Mouse (Mus musculus) MEL-GATA-1-ER (cell line): Measurements from ENCODE around the gene Lpar2.

Experiments used
- DNase-seq: peaks from one replicate; pipeline ENCODE4 v3.0.0-alpha.2; 2012; ENCODE audit warnings: low read depth; ENCODE audit errors: extremely low read depth

Gene Lpar2

DNA sequence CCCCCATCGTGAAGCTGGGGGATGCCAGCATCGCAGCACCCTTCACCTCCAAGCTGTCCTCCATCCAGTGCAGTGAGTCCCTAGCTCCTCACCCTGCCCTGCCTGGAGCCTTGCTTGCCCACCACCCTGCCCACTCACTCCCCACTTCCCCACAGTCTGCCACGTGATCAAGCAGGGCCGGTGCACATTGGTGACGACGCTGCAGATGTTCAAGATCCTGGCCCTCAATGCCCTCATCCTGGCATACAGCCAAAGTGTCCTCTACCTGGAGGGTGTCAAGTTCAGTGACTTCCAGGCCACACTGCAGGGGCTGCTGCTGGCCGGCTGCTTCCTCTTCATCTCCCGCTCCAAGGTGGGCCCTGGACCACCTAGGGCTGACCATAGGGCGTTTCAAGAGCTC, 16.7 kb upstream of the Lpar2 start:
- no peak for DNase-seq

- no peak for DNase-seq
Measured at GRCm38 (mm10) chr8:69807236-69807635, 15.0 kb upstream of the Lpar2 start.

- DNase-seq, result peak; percentile 33
Measured at GRCm38 (mm10) chr8:69808094-69808863, 13.9 kb upstream of the Lpar2 start, which contains the start of gene Gmip. TSS of gene Gmip (plus strand) at chr8:69808679.

DNA sequence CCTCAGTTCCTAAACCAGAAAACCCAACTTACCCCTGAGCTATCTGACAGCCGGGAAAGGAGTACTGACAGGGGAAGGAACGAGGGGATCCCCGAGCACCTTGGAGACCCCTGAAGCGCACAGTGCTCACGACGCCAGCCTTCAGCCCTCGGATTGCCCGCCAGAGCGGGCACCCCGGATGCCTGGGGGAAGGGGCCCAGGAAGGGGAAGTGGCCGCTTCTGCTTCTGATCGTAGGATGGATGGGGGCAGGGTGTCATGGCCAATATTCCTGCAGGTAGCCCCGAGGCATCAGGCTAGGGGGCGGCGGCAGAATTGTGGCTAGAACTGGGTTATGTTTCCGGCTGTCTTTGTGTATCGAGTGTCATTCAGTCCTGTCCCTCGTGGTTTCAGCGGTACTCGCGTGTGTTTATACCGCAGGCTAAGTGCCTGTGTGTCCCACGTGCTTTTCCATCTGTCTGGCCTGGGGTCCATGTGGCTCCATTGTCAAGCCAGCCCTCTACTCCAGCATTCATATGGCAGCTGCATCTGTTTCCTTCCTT, 13.3 kb upstream of the Lpar2 start:
- DNase-seq, result peak; percentile 26

- no peak for DNase-seq
Measured at GRCm38 (mm10) chr8:69809820-69810219, 12.4 kb upstream of the Lpar2 start.

GRCm38 (mm10) chr8:69814881-69815280, 7.3 kb upstream of the Lpar2 start:
- DNase-seq, result no peak

DNA sequence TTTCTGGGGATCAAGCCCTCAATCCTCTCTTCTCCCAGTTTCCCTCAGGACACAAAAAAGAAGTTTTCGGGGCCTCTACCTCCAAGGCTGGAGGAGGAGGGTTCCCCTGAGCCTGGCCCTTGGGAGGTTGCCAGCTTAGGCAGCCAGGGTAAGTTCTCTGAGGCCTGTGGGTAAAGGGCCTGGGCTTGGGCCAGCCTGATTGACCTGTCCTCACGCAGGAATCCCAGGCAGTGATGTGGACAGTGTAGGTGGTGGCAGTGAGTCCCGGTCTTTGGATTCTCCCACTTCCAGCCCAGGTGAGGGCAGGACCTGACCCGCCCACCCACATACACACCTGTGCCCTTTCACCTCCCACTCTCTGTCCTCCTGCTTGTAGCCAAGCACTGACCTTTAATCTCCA, 6.8 kb upstream of the Lpar2 start:
- DNase-seq, result no peak

DNA sequence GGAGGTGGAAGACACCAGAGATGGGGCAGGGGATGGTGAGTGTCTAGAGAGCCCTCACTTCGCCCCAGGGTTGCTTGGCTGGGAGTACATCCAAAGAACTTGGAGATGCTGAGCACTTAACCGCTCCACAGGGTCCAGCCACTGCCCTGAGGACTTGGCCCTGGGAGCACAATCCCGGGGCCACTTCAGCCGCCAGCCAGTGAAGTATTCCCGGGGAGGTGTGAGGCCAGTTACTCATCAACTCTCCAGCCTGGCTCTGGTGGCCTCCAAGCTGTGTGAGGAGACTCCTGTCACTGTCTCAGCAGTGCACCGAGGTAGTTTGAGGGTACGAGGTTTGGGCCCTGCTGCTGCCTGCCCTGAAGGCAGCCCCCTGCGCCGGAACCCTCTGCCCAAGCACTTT, 1.8 kb upstream of the Lpar2 start:
- DNase-seq, result no peak

- DNase-seq, result no peak
Measured at GRCm38 (mm10) chr8:69821971-69822385, 251 bp upstream of the Lpar2 start.

DNA sequence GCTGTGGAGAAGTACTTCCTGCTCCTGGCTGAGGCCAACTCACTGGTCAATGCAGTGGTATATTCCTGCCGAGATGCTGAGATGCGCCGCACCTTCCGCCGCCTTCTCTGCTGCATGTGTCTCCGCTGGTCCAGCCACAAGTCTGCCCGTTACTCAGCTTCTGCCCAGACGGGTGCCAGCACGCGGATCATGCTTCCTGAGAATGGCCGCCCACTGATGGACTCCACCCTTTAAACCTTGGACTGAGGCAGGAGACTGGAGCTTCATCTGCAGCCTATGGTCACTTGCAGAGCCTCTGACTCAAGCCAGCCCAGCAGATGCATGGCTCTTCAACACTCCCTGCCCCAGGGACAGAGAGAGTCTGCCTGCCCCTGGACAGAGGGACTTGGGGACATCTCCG, 4.1 kb downstream of the Lpar2 start:
- DNase-seq, result no peak

GRCm38 (mm10) chr8:69832298-69832853, 10.1 kb downstream of the Lpar2 start, which contains the start of gene Pbx4:
TSS of gene Pbx4 (plus strand) at chr8:69832491.
- DNase-seq, result peak; percentile 96

GRCm38 (mm10) chr8:69837057-69837682, 14.9 kb downstream of the Lpar2 start:
- no peak for DNase-seq

GRCm38 (mm10) chr8:69847167-69848065, 25.2 kb downstream of the Lpar2 start:
- DNase-seq, result no peak

- DNase-seq, result no peak
Measured at GRCm38 (mm10) chr8:69848951-69849350, 26.7 kb downstream of the Lpar2 start.

DNA sequence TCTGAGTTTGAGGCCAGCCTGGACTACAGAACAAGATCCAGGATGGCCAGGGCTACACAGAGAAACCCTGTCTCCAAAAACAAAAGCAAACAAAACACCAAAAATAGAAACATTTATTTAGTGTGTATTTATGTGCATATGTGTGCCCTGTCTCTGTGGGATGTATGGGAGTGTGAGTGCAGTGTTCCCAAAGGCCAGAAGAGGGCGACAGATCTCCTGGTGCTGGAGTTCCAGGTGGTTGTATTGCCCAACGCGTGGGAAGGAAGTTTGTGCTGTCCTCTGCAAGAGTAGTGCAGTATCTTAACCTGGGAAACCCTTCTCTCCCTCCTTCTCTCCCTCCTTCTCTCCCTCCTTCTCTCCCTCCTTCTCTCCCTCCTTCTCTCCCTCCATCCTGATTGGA, 27.7 kb downstream of the Lpar2 start:
- DNase-seq, result no peak

DNA sequence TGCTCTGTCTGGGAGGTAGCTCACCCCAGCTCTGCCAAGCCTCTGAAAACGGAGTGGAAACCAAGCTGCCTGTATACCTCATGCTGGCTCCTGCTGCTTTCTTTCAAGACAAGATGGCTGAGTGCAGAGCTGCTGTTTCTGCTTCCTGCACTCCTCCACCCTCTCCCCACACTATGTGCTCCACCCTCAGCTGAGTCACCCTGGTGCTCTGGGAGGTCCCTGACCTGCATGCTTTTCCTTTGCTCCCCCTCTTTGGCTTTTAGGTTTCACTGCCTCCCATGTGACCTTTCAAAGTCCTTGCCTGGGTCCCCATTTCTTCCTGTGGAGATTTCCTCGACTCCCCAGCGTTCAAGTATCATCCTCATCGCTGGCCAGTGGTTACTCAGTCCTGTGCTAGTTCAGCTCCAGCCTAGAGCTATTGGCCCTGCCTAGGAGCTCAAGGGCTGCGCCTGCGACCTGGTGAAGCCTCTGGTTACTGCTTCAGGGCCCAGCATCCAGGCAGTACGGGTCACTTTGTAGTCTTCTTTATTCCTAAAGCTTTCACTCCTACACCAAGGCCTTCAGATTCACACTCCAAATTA, 28.8 kb downstream of the Lpar2 start:
- DNase-seq, result no peak

- DNase-seq, result no peak
Measured at GRCm38 (mm10) chr8:69853869-69854268, 31.6 kb downstream of the Lpar2 start.

DNA sequence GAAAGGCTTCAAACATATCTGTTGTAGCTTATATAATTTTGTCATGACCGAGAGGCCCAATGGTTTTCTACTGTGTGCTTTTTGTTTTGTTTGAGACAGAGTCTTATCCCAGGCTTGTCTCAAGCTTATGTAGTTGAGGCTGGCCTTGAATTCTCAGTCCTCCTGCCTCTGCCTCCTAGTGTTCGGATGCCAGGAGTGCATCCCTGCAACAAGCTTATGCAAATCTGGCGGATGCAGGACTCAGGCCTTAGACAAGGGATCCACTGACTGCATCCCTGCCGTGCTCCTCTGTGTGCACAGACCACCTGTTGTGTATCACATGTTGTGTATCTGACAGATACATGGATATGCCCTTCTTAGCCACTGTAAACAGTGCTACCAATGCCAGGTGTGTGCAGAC, 38.6 kb downstream of the Lpar2 start:
- DNase-seq, result no peak

- DNase-seq, result no peak
Measured at GRCm38 (mm10) chr8:69861251-69861650, 39.0 kb downstream of the Lpar2 start.

DNA sequence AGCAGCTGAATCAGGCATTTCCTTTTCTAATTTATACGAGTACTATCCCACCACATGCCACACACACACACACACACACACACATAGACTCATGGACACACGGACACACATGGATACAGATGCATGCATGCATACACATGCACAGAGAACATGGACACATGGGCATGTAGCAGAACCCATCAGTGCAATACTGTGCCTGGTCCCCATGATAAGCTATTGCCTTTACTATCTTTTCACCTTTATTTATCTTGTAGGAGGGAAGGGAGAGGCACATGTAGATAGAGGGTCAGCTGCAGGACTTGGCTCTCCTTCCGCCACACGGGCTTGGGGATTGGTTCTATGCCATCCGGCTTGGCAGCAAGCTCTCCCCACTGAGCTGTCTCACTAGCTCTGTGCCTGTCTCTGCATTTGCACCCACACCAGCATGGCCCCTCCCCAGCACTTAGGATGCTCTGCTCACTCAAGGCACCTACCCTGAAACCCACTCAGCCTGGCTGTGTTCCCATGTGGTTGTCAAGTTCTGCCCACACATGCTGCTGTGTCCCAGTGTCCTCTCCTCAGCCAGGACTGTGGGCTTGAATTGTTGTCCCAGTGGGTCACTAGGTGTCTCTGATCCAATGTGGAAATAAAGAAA, 41.3 kb downstream of the Lpar2 start:
- DNase-seq, result no peak
